Mouse (Mus musculus) heart, embryonic 13.5 days (tissue): ENCODE data around the gene Ppp1r9b. TPM values are rescaled to one million over a fixed set of nuclear protein-coding genes. Genes with fewer than 3 reads are reported as not detected.

Experiments used
- ATAC-seq: fragments of 200-750 bp; cut with Nextera tagmentation; 2 replicates; pipeline ENCODE4 v1.8.0; 2017; ENCODE audit warnings: moderate TSS enrichment; ENCODE audit not compliant: insufficient number of reproducible peaks, low FRiP score, low TSS enrichment; ENCODE audit errors: extremely low read depth
- H3K27ac ChIP-seq: fragments of 300-500 bp; sonication (generic); replicated peaks from 2 replicates; pipeline ENCODE4 v1.5.1; 2015; ENCODE audit warnings: moderate library complexity, mild to moderate bottlenecking, inconsistent platforms
- H3K27me3 ChIP-seq: fragments of 300-500 bp; sonication (generic); replicated peaks from 2 replicates; pipeline ENCODE4 v1.6.1; 2015; ENCODE audit warnings: mild to moderate bottlenecking, inconsistent platforms
- H3K36me3 ChIP-seq: fragments of 300-500 bp; sonication (generic); 2 replicates; pipeline ENCODE4 v1.6.1; 2015; ENCODE audit warnings: mild to moderate bottlenecking, inconsistent platforms
- H3K4me1 ChIP-seq: fragments of 300-500 bp; sonication (generic); 2 replicates; pipeline ENCODE4 v1.6.1; 2015; ENCODE audit warnings: inconsistent platforms
- H3K4me2 ChIP-seq: fragments of 300-500 bp; sonication (generic); 2 replicates; pipeline ENCODE4 v1.6.1; 2015; ENCODE audit warnings: inconsistent platforms, mild to moderate bottlenecking, moderate library complexity
- H3K4me3 ChIP-seq: fragments of 300-500 bp; sonication (generic); 2 replicates; pipeline ENCODE4 v1.5.1; 2015; ENCODE audit warnings: moderate library complexity, mild to moderate bottlenecking, inconsistent platforms
- H3K9ac ChIP-seq: fragments of 300-500 bp; sonication (generic); 2 replicates; pipeline ENCODE4 v1.6.1; 2015; ENCODE audit warnings: inconsistent platforms, mild to moderate bottlenecking, moderate library complexity
- H3K9me3 ChIP-seq: fragments of 300-500 bp; sonication (generic); 2 replicates; pipeline ENCODE4 v1.6.1; 2016; ENCODE audit warnings: inconsistent platforms
- WGBS: fragments of 180-500 bp; shearing (Covaris S2); methylation state at CpG from one replicate; pipeline ENCODE4 v1.1.7; 2015; ENCODE audit warnings: mixed read lengths; 5-methylcytosine and 5-hydroxymethylcytosine counted together
- polyA plus RNA-seq: library from polyadenylated mRNA; unstranded; fragments of >200 nt; fragmentation: Nextera tagmentation; extraction: Ambion mirVana; gene quantifications from 2 replicates; pipeline ENCODE4 v1.2.1, GENCODE M21; 2015

Gene Ppp1r9b
- polyA plus RNA-seq, 1 experiment from 2014 or later, result 6.8 TPM

- WGBS, result 55% methylated on average over 9 of the region's 9 CpGs
- Histone ChIP-seq H3K9ac (no peak overlapping the region), H3K36me3 (peaks cover 76% of the 10 kb centered on the region), H3K4me1 (peaks cover 8% of the 10 kb centered on the region; the same call in 1 of the 2 replicates), H3K27me3 (peaks cover 3% of the 10 kb centered on the region; the same call in 1 of the 2 replicates), H3K4me2 (no peak overlapping the region), H3K27ac (no peak overlapping the region), H3K4me3 (no peak overlapping the region), H3K9me3 (no peaks in the 10 kb centered on the region)
- no peak for ATAC-seq
Measured at GRCm38 (mm10) chr11:95053062-95053461, 62.2 kb downstream of the Ppp1r9b start.

Other genes with a start within 250 kb of the Ppp1r9b start
- gene Cdc34b, start 249.3 kb upstream of the Ppp1r9b start, polyA plus RNA-seq, result 0.16 and 0.17 TPM in 2 replicates
- gene Tmem92, start 208.3 kb upstream of the Ppp1r9b start, polyA plus RNA-seq, result not detected in 2 replicates
- gene Col1a1, start 54.8 kb upstream of the Ppp1r9b start, polyA plus RNA-seq, result 415 and 595 TPM in 2 replicates
- gene Hils1, start 23.4 kb upstream of the Ppp1r9b start, polyA plus RNA-seq, result 0.23 TPM in 1 of 2 replicates, not detected in the other
- gene Sgca, start 14.7 kb upstream of the Ppp1r9b start, polyA plus RNA-seq, result 27.0 and 29.2 TPM in 2 replicates
- gene Samd14, start 18.8 kb downstream of the Ppp1r9b start, polyA plus RNA-seq, result 11.6 and 11.7 TPM in 2 replicates
- 77.9 and 81.1 TPM in 2 replicates for gene Pdk2, start 50.3 kb downstream of the Ppp1r9b start, polyA plus RNA-seq
- 10.2 and 12.2 TPM in 2 replicates for gene Itga3, start 85.8 kb downstream of the Ppp1r9b start, polyA plus RNA-seq
- 0.17 TPM in 1 of 2 replicates, not detected in the other for gene Dlx3, start 129.1 kb downstream of the Ppp1r9b start, polyA plus RNA-seq
- 0.06 and 0.08 TPM in 2 replicates for gene Dlx4, start 155.2 kb downstream of the Ppp1r9b start, polyA plus RNA-seq